Mouse (Mus musculus): Measurements from ENCODE around the gene Lbp.

Gene Lbp

DNA sequence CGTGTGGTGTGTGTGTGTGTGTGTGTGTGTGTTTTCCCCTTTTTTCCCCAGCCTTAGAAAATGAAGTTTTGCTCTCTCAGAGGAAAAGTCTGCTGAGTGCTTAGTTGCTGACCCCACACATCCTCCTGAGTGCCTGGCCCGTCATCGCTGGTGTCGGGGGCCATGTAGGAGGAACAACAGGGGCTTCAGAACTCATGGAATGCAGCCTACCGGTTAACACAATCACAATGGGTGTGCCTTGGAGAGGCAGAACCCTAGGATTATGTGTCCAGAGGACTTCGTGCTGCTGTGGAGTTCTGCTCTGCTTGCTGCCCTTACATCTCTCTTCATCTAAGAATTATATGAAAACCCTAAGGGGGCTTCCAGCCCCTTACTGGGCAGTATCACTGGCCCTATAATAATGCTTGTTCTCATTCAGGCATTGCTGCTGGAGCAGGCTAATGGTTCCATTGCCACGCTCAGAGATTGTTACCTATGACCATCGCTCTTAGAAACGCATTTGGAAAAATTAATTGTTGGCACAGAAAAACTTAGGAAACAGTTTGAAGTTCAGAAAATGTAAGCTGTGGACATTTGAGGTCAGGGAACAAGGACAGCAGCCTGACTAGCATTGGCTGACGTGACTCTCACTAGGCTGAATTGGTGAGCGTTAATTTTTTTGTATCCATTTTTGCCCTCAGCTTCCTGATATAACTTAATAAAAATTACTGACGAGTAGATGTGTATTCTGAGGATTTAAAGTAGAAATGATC lies 59.0 kb downstream of the Lbp start:
- no peak for DNase-seq

DNA sequence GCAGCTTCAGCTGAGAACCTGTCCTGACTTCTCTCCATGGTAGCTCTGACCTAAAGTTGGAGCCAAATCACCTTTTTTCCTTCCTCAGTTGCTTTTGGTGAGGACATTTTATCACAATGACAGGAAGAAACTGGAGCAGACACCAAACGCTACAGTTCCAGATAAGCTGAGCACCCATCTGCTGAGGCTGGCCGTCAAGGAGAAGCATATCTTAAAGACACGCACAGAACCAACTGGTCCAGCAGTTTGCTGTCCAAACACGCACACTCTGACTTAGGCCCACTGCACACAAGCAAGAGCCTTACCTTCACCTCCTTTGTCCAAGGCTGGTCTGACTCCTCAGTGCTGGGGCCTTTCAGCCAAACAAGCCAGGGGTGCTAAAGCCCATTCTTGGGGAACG lies 61.4 kb downstream of the Lbp start:
- DNase-seq = no peak

DNA sequence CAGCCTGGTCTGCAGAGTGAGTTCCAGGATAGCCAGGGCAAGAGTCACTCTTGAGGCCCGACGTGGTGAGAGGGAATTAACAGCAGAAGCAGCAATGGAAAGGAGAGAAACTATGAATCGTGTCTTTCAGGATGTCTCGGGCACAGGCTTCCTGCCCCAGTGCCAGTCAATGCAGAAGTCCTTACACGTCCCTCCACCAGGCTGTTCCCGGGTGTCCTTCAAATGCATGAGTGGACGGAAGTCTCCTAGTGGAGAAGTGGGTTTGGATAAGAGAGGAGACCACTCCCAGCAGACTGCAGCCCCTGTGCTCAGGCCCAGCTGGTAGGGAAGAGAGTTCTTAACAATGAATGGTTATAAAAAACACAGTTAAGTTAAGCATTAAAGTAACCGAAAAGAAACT lies 62.0 kb downstream of the Lbp start:
- no peak for DNase-seq

DNA sequence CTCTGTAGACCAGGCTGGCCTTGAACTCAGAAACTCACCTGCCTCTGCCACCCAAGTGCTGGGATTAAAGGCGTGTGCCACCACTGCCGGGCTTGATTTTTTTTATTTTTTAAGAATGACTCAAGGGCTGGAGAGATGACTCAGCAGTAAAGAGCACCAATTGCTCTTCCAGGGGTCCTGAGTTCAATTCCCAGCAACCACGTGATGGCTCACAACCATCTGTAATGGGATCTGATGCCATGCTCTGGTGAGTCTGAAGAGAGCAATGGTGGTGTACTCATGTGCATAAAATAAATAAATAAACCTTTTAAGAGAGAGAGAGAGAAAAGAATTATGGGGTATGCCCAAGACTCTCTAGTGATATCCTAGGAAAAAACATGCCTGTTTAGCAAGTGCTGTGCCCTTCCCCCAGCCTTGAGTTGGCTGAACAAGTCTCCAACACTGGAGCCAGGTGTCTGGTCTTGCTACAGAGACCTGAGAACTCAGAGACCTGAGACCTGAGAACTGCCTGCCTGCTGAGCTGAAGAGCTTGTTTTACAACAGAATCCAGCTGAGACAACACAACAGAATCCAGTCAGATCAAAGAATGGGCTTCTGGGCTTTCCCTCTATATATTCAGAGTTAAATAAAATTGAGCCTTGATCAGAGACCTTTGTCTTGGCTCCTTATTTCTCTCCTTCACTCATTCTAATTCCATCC lies 63.3 kb downstream of the Lbp start:
- no peak for DNase-seq

DNA sequence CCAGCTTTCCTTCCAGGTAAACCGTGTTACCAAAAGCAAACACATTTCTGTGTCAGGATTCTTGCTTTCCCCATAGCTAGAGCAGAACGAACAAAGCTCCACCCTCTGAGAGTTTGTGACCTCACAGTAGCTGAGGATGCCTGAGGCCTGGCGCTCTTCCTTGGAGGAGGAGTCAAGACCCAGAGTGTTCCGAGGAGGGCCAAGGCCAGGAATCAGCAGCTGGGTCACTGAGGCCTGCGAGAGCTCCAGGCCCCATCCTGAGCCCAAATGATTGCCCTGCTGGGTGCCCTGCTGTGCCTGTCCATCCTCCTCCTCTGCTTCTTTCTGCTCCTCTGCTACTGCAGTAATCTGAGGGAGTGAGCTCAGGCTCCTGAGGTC lies 63.9 kb downstream of the Lbp start:
- no peak for DNase-seq

DNA sequence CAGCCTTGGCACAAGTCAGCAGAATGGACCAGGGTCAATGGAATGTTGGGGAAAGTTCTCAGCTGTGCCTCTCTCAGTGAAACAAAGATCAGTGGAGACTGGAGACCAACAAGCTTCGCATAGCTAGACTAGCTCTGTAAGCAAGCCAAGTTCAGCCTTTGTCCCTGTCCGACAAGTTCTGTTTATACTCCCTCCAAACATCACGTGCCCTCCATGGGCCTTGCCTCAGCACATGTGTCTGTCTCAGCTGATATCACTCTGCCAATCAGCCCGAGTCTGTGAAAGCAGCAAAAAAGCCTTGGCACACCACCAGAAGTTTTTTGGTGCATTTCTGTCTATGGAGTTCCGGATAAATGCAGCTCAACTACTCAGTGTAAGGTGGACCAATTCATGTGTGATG lies 66.8 kb downstream of the Lbp start:
- DNase-seq = no peak

DNA sequence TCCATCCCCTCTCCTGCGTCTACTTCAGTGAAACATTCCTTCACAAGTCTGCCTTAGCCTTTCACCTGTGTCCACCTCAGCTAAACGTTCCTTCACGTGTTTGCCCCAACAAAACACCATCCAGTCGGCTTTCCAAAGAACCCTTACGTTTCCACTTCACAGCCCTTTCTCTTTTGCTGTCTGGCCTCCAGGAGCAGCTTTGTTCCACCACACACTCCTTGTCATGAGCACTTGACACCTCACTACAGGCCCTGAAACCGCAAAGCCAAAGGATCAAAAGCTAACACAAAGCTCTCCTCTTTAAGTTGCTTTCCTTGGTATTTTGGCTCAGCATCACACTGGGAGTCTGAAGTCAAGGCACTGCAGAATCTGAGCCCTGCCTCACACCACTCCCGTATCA lies 67.2 kb downstream of the Lbp start:
- no peak for DNase-seq

DNA sequence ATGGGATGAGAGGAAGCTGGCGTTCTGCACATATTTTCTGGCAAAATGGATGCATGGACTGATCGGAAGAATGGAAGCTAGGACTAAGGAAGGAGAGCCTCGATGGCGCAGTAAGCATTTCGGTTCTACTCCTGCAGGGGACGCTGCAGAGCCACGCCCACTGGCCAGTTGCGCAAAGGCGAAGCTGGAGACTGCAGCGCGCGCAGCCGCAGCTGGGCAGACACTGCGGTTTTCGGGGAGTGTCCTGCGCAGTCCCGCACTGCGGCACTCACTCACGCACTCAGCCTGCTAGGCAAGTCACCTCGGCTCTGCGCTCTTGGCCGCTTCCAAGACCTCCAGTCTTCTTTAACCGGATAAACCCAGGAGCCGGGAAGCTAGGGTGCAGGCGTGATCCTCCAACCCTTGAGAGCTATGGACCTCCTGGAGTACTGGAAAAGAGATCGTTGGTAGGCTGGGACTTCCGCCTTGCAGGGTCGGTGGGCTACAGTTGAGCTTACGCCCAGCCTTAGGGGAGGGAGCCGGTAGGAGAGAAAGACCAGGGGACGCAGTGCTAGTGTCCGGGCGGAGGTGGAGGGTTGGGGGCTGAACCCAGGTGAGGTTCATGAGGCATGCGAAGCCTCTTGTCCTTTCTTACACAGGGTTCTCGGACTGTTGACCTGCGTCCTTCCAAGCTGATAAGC lies 69.3 kb downstream of the Lbp start, which contains the start of gene Snhg11:
Snhg11 (plus strand) TSS at position 196 of the 680 bp plus-strand sequence.
- DNase-seq = peak; percentile 53

DNA sequence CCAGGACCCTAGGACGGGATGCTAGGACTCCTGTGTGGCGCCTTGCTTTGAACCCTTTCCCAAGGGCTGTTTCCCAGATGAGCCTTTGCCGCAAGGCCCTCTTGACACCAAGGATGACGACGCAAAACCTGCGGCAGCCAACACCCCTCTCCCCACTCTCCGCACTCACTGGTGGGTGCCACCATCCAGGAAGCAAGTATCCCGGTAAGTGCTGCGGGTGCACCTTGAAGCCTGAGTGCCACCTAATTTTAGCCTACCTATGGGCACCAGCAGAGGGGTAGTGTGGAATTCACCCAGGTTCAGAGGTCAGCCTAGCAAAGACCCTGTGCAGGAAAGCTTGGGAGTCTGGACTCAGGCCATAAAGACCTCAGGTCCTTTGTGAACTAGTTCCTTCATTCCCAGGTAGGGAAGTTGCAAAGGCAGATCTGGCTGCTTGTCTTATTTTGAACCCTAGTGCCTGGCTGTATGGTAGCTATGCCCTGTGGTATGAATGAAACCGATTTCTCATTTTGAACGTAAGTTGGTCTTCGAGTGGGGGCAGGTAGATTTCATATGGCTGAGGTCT lies 69.9 kb downstream of the Lbp start:
- no peak for DNase-seq

DNA sequence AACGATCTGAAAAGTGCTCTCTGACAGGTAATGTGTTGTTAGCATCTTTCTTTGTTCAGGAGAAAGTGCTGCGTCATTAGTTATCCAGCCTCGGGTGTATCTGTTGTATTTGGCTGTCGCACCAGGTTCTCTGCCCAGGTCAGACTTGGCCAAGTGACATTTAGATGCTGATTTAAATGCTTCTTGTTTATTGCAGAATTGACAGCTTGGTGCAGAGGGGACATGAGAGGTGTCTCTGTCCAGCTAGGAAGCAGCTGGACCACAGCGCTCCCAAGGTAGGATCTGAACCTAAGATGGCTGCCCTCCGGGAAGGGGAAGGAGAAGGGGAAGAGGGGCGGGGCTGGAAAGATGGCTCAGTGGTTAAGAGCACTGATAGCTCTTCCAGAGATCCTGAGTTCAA lies 70.5 kb downstream of the Lbp start:
- DNase-seq = no peak

DNA sequence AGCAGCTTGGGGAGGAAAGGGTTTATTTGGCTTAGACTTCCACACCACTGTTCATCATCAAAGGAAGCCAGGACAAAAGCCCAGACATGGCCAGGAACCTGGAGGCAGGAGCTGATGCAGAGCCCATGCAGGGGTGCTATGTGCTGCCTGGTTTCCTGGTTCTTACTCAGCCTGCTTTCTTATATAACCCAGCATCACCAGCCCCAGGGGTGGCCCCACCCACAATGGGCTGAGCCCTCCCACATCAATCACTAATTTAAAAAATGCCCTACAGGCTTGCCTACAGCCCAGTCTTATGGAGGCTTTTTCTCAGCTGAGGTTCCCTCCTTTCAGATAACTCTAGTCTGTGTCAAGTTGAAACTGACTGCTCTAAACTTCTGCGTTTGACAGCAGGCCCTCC lies 71.5 kb downstream of the Lbp start:
- DNase-seq = no peak

DNA sequence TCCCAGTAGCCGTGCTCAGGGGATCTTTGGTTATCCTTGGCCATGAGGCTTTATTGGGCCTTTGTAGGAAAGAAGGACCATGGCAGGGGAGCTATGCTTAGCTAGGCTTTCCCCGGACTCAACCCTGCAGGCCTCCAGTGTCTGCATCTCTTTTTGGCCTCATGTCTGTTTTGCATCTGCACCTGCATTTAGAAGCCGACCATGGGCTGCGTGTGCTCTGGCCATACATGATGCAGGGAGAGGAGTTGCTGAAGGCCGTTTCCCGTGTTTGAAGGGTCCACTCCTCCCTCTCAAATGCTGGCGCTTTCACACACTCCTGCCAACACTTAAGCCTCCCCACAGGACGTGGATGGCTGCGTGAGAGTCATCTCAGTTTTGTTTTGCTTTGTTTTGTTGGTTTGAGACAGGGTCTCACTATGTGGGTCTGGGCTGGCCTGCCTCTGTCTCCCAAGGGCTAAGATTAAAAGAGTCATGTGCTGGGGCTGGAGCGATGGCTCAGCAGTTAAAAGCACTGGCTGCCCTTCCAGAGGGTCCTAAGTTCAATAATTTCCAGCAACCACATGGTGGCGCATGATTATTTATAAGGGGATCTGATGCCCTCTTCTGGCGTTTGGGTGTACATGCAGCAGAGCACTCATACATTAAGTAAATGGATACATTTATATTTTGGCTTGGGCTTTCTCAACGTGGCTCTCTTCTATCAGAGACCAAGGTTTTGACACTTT lies 73.2 kb downstream of the Lbp start:
- peak; percentile 62 for DNase-seq
